ENCODE assay signal across 8 mouse cellular contexts in genomic region chr5:96768846-96769471, GRCm38 (mm10). TPM values are rescaled to one million over a fixed set of nuclear protein-coding genes. Genes with fewer than 3 reads are reported as not detected.
DNase-seq lines count a peak whose midpoint lies in the region; TF ChIP-seq lines count a peak whose summit lies in the region.
"Had no signal": no experiment of that assay in that cellular context is flagged by ENCODE, and none has a peak within 500 bp of the region (broad histone marks: within the 10 kb centered on the region; RNA-seq: fewer than 3 reads in every experiment).

No protein-coding gene starts in this region.

- H3K27me3 ChIP-seq in E14TG2a.4 (ENCODE audit: insufficient read depth, low read length): no peaks in the 10 kb centered on the region
- H3K27me3 ChIP-seq: limb, embryonic 15.5 days had no signal

- no peaks in the 10 kb centered on the region for H3K36me3 ChIP-seq in E14TG2a.4 (ENCODE audit: insufficient read depth, low read length)

- H3K4me1 ChIP-seq in E14TG2a.4 (replicated peaks; ENCODE audit: low read depth, low read length): peaks cover 6% of the 10 kb centered on the region; the same call in 1 of the 2 replicates
- H3K4me1 ChIP-seq: limb, embryonic 15.5 days had no signal

- no peaks in the 10 kb centered on the region for H3K9me3 ChIP-seq in E14TG2a.4 (ENCODE audit: low read length)
- H3K9me3 ChIP-seq: limb, embryonic 15.5 days had no signal

- H3K4me3 ChIP-seq in E14TG2a.4 (replicated peaks; ENCODE audit: low read length): no peak overlapping the region
- H3K4me3 ChIP-seq: limb, embryonic 15.5 days had no signal

- peak; percentile 63 for DNase-seq in ZHBTc4 (ENCODE audit: low read depth, low spot score)
- DNase-seq in cerebellum, postnatal 36 days: peak; percentile 53 to 58
- DNase-seq in gastrocnemius, adult 8-10 months (ENCODE audit: low spot score in 2 of 2): peak; percentile 18 to 24
- DNase-seq in kidney, postnatal 36 days: peak; percentile 46 to 84
- DNase-seq in lung, adult 18-20 months: peak; percentile 36 to 59
- DNase-seq in retina, postnatal 7 days (ENCODE audit: low read depth, low spot score): peak; percentile 71

- peak; percentile 63 for TF ChIP-seq CTCF in E14TG2a.4 (conservative IDR thresholded peaks at IDR 0.05; ENCODE audit: low read length)

RNA-seq across cellular contexts. Expression of gene Anxa3, which starts 24.2 kb away (rescaled TPM):
- 10 to 100 TPM in 2 of 4 experiments, 1 to 10 TPM in 2; 6.2 to 12.2 (median 10.0) TPM for total RNA-seq in gastrocnemius, adult 8-10 months (2022)

Comparison
In these comparisons a context has a peak if more than half of its experiments do, and no peak if none do; other contexts are left out.
1. DNase-seq: peak in every context shown above with its lines; median percentile 71 in retina, postnatal 7 days; 65 in kidney, postnatal 36 days; 63 in ZHBTc4; 56 in cerebellum, postnatal 36 days; 48 in lung, adult 18-20 months; 21 in gastrocnemius, adult 8-10 months.